Mouse (Mus musculus) regulatory T cell (primary cell): ENCODE measurements at regions not wholly inside any gene's neighbourhood (a gene's known extent, or its start where the extent isn't known, plus 50 kb on each side); places are given as distances from the start of the nearest gene placed in this dataset.

ENCODE experiments used
- in situ Hi-C: fragments of 300-600 bp; cut with MboI, MseI; formaldehyde crosslinking; loops from one replicate; pipeline ENCODE4 v1.15.1; 2025; ENCODE audit warnings: high pct_unique_total_duplicates

DNA sequence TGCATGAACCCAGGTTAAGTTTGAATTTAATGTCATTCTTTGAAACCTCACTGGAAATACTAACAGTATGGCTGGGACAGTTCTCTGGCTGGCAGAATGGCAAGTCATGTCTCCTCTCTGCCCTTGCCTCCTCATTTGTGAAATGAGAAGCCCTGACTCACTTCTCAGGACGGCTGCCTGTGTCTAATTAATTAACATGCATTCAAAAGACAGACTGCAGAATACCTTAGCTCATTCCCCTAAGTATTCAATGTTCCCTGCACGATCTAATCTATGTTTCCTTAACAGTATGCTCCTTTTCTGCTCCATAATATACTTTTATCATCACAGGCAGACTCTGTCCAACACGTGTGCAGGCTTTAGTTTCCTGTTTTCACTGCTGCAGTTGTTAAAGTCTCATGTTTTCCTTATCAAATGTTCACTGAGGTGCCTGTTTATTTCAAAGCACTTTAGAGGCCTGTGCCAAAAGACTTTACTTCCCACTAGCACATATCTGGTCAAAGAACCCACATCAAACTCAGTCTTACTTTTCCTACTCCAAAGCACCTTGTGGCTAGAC is 196.7 kb upstream of the Acvr2a start:
- in situ Hi-C loops = no loop called here

DNA sequence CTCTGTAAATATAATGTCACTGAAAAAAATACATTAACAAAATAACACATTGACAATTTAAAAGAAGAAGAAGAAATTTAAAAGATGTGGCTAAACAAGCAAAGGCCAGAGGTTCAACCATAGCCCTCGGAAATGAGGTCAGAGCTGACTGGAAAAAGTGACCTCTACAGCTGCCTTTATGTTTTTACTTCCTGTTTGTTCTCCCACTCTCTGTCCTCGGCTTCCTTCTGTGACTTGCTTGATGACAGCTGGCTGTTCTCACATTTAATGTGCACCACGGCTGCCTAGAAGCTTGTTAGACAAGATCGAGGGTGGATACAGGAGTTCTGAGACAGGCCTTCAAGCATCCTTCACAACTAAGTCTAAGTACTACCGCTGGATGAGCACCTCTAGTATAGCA is 194.9 kb upstream of the Acvr2a start:
- in situ Hi-C loops = no loop called here

DNA sequence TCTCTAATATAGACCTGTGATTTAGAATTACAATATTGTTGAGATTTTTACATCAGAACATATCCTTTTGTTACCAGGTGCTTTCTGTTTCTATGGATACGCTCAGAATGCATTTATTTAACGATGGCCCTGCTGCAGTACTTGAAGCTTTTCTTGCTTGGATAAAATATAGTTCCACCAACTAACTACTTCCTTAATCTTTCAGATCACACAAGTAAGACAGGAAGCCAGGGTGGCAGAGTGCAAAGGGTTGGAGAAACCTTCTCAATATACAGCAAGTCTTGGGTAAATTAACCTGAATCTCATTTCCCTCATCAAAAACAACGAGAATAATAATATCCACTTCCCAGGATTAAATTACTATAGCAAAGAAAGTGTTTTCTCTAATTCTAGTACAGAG is 193.1 kb upstream of the Acvr2a start:
- in situ Hi-C loops = no loop called here

DNA sequence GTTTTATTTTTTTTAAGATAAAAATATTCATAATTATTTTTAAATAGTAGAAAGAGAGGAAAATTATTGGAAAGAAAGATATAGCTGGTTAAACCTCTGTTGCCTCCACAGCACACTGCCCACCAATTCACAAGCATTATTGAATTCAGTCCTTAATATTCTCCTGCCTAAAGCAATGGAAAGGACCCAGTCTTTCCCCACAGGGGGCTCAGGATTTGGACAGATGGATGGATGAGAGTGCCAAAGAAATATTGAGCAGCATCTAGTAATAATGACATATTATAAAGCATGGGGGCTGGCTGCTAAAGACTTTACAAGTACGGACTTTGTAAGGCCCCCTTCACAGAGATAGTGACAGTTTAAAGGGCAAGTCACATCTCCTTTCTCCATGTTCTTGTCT is 191.6 kb upstream of the Acvr2a start:
- in situ Hi-C loops = no loop called here

DNA sequence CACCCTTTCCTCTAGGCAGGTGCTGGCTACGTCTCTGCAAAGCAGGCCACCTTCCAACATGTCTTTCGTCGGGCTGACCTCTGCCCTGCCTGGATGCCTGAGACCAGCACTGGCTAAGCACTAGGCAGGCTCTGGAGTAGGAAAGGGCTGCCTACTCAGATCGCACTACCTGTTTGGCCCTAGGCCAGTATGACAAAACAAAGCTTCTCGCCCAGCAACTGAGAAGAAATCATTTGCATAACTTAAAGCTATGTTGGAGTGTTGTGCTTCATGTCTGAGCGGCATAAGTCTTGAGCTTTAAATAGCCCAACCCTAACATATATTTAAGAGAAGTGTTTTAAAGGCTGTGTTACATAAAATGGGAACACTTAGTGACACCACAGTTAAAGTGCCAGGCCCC is 189.9 kb upstream of the Acvr2a start:
- in situ Hi-C loops = no loop called here

DNA sequence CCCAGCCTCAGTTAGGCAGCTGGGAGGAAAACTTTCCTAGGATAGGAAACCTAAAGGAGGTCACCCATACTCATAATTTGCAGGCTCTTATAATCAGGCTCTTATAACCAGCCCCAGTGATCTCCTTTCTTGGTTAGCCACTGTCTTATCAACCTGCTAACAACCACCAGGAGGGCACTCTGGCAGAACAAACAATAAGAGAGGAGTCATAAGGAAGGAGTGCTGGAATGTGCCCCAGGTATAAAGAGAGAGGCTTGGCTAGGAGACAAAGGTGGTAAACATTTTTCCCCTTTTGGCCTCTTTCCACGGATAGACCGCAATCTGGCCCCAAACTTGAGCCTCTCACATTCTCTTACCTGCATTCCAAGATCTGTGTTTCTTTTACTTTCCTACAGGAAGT is 189.4 kb upstream of the Acvr2a start:
- in situ Hi-C loops = no loop called here

DNA sequence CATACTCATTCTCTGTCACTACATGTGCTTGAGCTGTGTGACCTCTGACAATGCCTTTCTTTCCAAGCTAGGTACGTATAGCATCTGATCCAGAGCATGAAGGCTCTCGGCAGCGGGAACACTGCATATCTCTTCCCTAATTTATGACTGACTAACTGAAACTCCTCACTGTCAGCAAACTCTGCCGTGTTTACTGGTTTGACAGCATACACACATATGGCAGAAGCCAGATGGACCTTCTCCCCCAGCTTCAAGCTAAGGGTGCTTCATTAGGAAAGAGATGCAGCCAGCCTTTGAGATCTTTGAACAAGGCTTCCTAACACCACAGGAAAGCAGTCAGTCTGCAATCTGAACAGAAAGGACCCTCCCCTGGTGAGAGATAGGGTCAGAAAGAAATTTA is 186.9 kb upstream of the Acvr2a start:
- in situ Hi-C loops = no loop called here

DNA sequence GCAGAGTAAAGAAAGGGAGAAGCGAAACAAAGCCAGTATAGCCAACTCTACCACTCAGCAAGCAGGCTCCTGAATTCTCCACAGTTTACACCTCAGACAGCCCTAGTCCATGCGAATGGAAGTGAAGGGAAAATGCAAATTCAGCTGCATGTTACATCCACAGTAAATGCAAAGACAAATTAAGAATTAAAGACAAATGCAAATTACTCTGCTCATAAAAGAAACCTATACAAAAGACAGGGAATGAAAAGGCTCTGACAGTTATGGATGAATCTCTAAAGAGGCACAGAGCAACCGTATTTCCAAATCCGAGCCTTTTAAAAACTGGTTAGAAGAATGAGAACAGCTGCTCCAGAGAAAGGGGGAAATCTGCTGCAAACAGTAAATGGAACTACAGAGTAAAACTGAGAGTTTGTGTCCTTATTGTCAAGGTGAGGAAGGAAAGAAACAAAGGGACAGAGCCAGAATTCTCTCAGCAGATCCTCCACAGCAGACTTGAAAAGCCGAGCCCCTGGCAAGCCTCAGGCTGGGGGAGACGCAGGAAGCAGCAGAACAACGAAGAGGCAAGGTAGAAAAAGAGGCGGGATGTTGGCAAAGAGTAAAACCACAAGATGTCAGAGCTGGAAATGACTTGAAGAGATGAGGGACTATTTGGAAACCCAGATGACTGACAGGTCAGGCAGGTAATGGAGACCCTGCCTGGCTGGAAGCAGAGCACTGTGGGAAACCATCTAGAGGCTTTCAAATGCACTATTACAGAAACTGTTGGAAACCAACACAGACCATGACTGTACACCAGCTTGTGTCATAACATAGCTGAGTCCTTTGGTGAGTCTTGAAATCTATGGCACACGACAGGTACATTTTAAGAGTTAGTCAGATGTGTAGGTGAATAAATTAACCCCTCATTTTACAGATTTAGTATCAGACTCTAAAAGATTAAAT is 184.5 kb upstream of the Acvr2a start:
- in situ Hi-C loops = no loop called here

DNA sequence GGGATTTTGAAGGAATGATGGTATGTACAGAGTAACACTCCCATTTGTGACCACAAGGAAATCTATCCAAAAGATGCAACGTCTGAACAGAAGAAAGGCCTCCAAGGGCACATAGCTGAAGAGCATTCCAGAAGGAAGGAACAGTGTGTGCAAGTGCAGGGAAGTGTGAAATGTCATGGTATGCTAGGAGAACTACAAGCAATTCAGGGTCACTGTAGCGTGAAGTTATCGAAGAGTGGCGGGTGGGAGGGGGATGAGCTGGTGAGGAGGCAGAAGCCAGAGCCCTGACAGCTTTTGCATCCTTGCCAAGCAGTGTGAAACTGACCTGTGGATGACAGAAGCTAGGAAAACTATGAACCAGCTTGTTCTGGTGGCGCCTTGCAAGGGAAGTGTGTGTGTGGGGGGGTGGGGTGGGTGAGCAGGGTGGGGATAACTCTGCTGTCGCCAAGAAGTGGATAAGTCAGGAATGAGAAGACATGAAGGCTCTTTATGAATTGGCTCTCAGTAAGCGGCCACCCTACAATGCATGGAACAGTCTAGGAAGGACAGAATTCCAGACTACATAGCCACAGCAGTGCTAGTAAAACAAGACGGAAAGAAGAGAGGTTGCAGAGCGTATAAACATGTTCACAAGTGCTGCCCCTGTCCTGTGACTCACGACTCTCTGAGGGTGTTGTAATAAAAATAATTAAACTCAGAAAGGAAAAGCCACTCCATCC is 179.3 kb upstream of the Acvr2a start:
- in situ Hi-C loops = no loop called here

DNA sequence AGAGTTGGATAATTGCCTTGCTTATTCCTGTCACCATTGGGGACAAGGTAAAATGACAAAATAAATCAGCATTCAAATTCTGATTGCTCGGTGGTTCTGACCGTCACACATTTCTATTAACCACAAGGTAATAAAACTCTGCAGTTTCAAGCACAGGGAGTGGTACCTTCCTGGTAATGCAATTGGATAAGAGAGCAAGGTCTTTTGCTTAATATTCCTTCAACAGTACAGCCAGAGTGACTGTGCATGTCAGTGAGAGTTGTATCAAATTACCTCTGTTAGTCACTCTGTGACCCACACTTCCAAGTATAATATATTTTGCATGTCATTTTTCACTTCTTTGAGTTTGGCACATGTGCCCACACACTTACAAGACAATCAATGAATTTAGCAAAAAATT is 177.8 kb upstream of the Acvr2a start:
- in situ Hi-C loops = no loop called here

DNA sequence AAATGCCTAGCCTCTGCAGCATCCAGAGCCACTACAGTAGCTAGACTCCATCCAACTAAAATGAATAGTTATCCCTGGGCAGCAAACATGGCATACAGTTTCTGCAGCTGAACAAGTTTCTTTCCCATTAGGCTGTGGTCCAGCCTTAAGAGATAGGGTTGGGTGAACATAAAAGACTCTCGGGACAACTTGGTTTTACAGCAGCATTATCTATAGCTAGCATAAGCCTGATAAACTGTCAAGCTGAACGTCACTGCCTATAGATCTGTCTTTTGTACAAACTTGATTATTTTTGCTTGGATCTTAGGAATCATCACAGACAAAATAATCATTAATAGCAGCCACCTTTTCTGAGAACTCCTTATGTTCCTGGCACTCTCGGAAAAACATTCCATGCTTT is 169.8 kb upstream of the Acvr2a start:
- in situ Hi-C loops = no loop called here

DNA sequence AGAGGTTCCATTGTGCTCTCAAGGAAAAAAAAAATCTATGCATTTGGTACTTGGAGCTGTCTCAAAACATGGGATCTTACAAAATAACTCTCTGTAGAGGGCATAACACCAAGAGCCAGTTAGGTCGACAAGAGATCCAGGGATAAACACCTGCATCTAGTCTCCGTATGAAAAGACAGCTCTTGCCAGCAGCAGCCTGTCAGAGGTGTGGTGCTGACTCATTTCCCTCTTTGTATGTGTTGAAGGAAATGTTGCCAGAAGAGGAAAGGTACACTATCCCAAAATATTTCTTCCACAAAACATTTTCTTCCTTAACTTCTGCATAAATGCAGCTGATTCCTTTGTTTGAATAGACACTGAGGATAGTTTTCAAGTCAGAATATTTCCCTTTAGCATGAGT is 163.6 kb upstream of the Acvr2a start:
- in situ Hi-C loops = no loop called here

DNA sequence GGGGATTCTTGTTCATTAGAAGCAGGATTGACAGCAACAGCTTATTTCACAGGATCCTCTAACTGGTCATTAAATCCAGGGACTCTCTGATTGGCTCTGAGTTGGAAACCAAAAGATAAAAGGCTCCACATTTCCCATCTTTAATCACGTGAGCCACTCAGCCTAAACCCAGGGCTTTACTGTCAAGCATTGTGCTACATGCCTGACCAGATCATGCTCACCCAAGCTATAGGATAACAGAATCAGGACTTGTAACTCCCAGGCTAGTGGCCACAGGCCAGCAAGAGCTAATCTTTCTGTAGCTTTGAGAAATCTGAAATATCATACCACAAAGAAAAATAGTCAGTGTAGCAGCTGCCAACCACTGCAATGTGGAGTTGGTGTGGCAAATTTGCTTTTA is 152.7 kb upstream of the Acvr2a start:
- in situ Hi-C loops = no loop called here

DNA sequence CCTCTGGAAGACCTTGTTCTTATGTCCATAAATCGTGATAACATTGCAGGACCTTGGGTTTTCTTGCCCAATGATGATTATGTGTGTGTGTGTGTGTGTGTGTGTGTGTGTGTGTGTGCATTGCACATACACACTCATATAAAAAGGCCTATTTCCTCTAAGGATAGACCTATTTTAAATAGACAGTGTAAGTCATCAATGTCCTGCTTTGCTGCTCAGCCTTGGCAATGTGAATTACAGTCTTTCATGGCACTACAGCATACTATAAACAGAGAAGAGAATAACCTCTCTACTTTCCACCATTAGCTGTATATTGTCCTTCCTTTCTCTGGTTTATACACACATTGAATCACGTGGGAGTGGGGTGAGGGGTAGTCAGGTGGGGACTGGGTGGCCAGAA is 148.8 kb upstream of the Acvr2a start:
- in situ Hi-C loops = no loop called here

DNA sequence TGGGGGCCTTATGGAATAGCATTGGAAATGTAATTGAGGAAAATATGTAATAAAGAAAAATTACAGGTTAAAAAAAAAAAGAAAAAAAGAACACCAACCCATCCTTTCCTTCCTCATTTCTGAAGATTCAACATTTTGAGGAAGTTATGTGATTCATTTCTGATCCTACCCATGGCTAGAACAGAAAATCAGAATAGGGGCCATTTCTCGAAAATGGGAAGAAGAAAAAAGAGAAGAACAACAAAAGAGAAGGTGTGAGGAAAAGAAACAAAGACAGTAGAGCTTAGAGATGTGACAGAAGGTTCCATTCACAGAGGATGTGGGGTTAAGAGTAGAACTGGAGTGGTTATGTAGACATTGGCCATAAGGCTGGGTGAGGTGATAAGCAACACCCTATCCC is 124.8 kb upstream of the Acvr2a start:
- in situ Hi-C loops = no loop called here

DNA sequence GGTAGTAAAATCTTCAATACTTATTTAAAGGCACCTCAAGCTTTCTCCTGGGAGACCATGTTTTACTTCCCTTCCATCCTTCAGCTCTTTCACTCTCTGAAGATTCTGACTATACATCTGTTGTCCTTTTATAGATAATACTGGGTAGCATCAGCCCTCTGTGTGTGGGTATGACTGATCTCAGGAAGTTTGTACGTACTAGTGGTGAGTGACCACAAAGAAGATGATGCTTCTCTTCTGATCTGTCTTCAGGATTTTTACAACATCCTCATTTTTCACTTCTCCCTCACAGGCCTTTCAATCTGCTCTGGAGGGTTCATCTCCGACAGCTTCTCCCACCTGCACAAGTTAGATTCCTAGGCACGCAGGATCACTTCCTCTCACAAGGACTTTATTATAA is 119.4 kb upstream of the Acvr2a start:
- in situ Hi-C loops = no loop called here

DNA sequence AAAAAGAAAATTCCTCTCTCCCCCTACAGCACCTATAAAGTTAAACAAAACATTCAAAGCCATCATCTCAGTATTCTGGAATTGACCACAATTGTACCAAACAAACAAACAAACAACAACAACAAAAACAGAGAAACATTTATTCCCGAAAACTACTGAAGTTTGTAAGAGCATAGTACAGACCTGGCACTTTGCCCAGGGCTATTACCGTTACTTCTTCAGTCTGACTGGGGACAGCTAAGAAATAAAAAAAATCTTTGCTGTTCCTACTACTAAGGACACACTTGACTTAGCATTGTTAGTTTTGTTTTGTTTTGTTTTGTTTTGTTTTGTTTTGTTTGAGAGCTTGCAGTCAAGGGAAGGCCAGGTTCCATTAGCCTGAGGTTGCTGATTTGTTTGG is 113.0 kb upstream of the Acvr2a start:
- in situ Hi-C loops = no loop called here

DNA sequence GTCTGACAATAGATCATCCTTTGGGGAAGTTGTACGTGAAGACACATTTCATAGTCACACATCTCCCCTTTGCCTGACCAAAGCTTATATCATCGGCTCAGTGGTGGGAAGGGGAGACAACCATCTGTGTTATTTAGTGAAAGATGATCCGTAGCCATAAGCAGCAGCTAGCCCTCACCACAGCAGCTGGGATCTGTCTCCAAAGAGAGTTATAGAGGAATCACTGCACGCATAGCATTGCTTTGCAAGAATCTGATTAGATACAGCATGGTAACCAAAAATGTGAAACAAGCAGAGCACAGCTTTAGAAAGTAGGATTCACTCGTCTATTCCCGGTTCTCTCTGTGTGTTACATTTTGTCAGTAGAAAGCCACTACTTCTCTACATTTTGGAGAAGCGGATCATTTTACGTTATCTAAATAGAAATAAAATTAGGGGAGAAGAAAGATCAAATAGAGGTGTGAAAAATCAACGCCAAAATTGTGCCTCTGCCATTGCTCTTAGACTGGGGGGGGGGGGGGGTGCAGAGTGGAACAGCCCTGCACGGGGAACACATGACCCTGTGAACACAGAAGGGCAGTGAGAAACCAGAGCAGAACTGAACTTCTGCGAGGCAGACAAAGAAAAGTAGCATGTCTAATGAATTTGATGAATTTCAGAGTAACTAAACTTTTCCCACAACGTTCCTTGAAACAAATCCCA is 108.7 kb upstream of the Acvr2a start:
- in situ Hi-C loops = no loop called here

DNA sequence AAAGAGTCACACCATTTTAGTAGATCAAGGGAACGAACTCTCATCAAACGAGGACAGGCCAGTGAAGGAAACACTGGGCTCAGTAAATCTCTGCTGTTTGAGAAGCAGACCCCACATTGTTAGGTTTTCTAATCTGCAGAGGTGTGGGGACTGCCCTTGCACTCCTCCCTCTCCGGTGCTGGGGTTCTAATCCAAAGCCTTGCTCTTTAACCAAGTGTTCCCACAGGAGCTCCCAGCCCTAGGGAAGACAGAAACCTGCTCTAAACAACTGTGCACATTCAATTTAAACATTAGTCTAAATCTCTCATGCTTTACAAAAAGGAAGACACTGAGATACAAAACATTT is 108.1 kb upstream of the Acvr2a start:
- in situ Hi-C loops = no loop called here

DNA sequence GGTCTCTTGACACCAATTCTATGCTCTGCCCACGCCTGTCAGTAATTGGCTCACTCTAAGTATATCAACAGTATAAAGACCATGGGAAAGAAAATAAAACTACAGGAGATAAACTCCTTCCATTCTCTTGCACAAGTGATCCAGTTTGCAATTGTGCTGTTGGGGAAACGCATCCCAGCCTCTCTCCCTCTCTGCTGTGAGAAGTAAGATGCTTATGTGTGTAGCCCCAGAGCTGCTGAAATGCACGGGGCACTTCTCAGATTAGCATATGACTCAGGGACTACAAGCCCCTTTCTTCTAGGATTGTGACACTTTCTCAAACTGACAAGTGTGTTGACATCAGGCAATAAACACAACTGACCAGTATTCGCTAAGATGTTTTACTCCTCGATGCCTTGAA is 107.7 kb upstream of the Acvr2a start:
- in situ Hi-C loops = no loop called here

DNA sequence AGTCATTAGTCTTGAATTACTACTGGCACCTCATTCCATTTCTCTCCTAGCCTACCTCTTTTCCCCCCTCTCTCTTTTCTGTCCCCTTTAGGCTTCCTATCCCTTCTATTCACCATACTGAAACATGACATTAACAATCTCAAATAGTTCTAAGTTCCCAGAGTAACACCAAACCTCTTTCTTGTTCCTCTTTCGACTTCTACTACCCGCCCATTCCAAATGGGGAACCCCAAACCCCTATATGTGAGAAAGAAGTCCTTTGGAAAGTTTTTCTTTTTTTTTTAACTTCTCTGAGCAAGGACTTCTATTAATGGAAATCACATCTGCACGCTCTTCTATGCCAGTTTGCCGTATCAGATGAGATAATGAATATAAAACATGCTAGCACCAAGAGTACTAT is 97.7 kb upstream of the Acvr2a start:
- in situ Hi-C loops = no loop called here

DNA sequence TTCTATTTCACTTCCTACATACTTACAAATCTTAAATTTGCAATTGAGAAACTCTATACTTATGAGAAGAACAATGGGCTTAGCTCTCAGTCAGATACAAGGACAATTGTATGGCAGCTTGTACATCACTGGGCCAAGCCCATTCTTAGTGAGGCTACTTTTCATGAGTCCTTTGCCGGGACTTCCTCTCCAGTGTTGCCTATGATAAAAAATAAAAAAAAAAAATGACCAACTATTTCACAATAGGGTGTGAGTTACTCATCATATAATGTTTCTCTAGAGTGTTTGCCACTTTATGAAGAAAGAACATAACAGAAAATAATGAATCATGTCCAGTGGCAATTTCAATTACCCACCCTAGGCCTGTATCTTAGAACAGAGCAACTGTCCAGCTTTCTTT is 96.1 kb upstream of the Acvr2a start:
- in situ Hi-C loops = no loop called here
